Mouse (Mus musculus) erythroblast, embryonic 14.5 days (primary cell): ENCODE measurements around the gene Acp2.

Experiments
- GATA1 ChIP-seq: IDR thresholded peaks from 2 replicates; pipeline ENCODE4 v1.6.1; 2012; ENCODE audit warnings: low read length, inconsistent platforms, mixed read lengths
- TAL1 ChIP-seq: IDR thresholded peaks from 3 replicates; pipeline ENCODE4 v1.6.1; 2012; ENCODE audit warnings: low read length, inconsistent platforms, mixed read lengths

GRCm38 (mm10) chr2:91258054-91258453 lies 55.4 kb downstream of the Acp2 start:
- TF ChIP-seq TAL1 = no peak
- TF ChIP-seq GATA1 = no peak
